Mouse (Mus musculus) inflammation-experienced regulatory T-cells, adult 6 months (primary cell): Measurements from ENCODE around the gene Ptprc. TPM values are rescaled to one million over a fixed set of nuclear protein-coding genes. Genes with fewer than 3 reads are reported as not detected.

Experiments
- ATAC-seq: one replicate; pipeline ENCODE4 v1.8.0; 2017
- polyA plus RNA-seq, 3 experiments: library from polyadenylated mRNA; unstranded; fragments of 100-300 nt; shearing (Covaris generic); gene quantifications; one replicate each; pipeline ENCODE4 v1.2.1; 2017

Gene Ptprc
- polyA plus RNA-seq, 3 experiments from 2014 or later, result 1,312 to 1,433 (median 1,346) TPM

GRCm38 (mm10) chr1:138037484-138037883, 138.0 kb downstream of the Ptprc start:
- ATAC-seq, result no peak

- no peak for ATAC-seq
Measured at GRCm38 (mm10) chr1:138029649-138030048, 145.9 kb downstream of the Ptprc start.

- no peak for ATAC-seq
Measured at GRCm38 (mm10) chr1:138025298-138025697, 150.2 kb downstream of the Ptprc start.

DNA sequence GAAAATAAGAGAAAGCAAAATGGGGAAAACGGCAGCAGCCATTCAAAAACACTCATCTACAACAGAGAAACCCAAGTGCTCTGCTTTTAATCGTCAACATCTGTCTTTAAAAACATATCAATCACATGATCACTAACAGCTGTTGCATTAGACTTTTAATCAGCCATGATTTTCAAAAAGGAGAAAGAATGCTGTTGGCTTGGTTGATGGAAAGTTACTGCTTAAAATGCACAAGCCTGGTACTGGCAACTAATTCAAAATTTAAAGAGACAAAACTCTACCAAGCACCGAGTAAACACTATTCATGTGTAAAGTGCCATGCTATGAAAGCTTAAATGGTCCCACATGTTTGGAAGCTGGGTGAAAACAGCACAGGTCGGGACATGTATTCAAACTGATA, 151.9 kb downstream of the Ptprc start:
- no peak for ATAC-seq

GRCm38 (mm10) chr1:138022918-138023295, 152.6 kb downstream of the Ptprc start:
- ATAC-seq, result no peak

DNA sequence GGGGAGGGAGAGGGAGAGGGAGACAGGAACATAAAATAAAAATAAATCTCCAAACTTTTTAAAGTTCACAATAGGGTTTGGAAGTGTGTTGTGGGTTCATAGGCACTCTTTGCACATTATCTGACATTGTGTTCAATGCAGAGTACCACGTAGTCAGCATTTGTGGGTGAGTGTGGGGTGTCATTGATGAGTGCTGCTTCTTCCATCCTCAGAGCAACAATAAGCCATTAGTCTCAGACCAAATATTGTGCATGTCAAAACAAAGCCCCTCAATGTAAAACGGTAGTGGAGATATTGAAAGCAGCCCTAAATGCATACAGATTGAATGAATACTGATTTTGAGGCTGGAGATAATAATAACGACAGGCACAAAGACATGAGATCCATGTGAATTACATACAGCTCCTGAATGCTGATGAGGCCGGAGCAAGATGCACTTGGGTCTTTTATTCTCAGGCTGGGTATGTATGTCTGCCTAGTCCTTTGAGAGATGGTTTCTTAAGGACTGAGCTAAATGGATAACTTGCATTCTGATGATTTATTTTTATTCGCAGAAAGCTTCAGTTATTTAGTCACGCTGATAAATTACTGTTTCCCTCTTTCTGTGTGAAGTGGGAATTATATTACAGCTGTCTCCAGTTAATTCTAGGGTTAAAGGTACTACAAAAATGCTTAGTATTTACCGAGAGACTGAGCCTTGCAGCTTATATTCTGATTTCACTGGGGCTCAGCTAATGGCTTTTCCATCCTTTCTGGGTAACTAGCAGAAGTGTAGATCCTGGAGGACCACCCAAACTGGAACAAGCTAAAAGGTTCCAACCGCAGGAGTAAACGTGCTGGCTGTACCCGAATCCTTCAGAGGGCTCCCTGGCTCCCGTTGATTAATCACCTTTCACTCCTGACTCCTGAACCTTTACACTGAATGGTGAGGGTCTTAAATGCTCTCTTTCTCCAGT, 153.3 kb downstream of the Ptprc start:
- no peak for ATAC-seq

Other genes with a start within 250 kb of the Ptprc start
- 1 to 10 TPM in 1 of 3 experiments, under 1 TPM in 2; 0.50 to 2.9 (median 0.82) TPM for gene Atp6v1g3, start 98.0 kb upstream of the Ptprc start, polyA plus RNA-seq